Mouse (Mus musculus) myocyte (in vitro differentiated cells): ENCODE measurements around the gene Snx29. TPM values are rescaled to one million over a fixed set of nuclear protein-coding genes. Genes with fewer than 3 reads are reported as not detected.

Experiments
- H3K27me3 ChIP-seq: one replicate; pipeline ENCODE4 v1.6.1; 2011; ENCODE audit not compliant: control insufficient read depth, insufficient read depth, insufficient read length
- H3K36me3 ChIP-seq: one replicate; pipeline ENCODE4 v1.6.1; 2011; ENCODE audit not compliant: control insufficient read depth, insufficient read depth
- H3K4me2 ChIP-seq: one replicate; pipeline ENCODE4 v1.6.1; 2011; ENCODE audit warnings: low read depth, control low read depth
- H3K4me3 ChIP-seq: one replicate; pipeline ENCODE4 v1.5.1; 2011; ENCODE audit warnings: mild to moderate bottlenecking, control low read depth, moderate library complexity
- H3K79me2 ChIP-seq: one replicate; pipeline ENCODE4 v1.6.1; 2011; ENCODE audit not compliant: control insufficient read depth, insufficient read depth
- H3ac ChIP-seq: one replicate; pipeline ENCODE4 v1.6.1; 2011; ENCODE audit not compliant: control insufficient read depth, insufficient read length
- CEBPB ChIP-seq: IDR thresholded peaks from 2 replicates; pipeline ENCODE4 v1.6.1; 2011; ENCODE audit warnings: mild to moderate bottlenecking, moderate library complexity; ENCODE audit not compliant: poor library complexity, insufficient read depth, severe bottlenecking
- E2F4 ChIP-seq: IDR thresholded peaks from one replicate; pipeline ENCODE4 v1.6.1; 2011; ENCODE audit warnings: mild to moderate bottlenecking, control low read depth, moderate library complexity; ENCODE audit not compliant: insufficient read depth
- MAX ChIP-seq: IDR thresholded peaks from one replicate; pipeline ENCODE4 v1.6.1; 2011; ENCODE audit warnings: low read depth, mild to moderate bottlenecking, control low read depth
- MYOD1 ChIP-seq, 3 experiments: IDR thresholded peaks; one replicate each; pipeline ENCODE4 v1.6.1; 2011; ENCODE audit warnings: control low read depth in 2 of 3, low read depth in 2 of 3, mild to moderate bottlenecking in 2 of 3, moderate library complexity in 1 of 3; ENCODE audit not compliant: insufficient read length in 2 of 3, control insufficient read depth in 1 of 3
- MYOG ChIP-seq, 3 experiments: IDR thresholded peaks; one replicate each; pipeline ENCODE4 v1.6.1; 2011; ENCODE audit warnings: control low read depth in 2 of 3, low read depth in 2 of 3, mild to moderate bottlenecking in 2 of 3; ENCODE audit not compliant: insufficient read length in 2 of 3, control insufficient read depth in 1 of 3, insufficient read depth in 1 of 3
- POLR2A ChIP-seq: IDR thresholded peaks from one replicate; pipeline ENCODE4 v1.6.1; 2011; ENCODE audit warnings: low read depth, mild to moderate bottlenecking, control low read depth, moderate library complexity; ENCODE audit not compliant: insufficient read length
- POLR2AphosphoS2 ChIP-seq: IDR thresholded peaks from one replicate; pipeline ENCODE4 v1.6.1; 2011; ENCODE audit warnings: low read depth, control low read depth; ENCODE audit not compliant: insufficient read length
- REST ChIP-seq: IDR thresholded peaks from one replicate; pipeline ENCODE4 v1.6.1; 2011; ENCODE audit warnings: mild to moderate bottlenecking, control low read depth, moderate library complexity; ENCODE audit not compliant: insufficient read depth, insufficient read length
- SRF ChIP-seq: IDR thresholded peaks from one replicate; pipeline ENCODE4 v1.6.1; 2011; ENCODE audit warnings: low read depth; ENCODE audit not compliant: control insufficient read depth, insufficient read length
- TCF12 ChIP-seq: IDR thresholded peaks from one replicate; pipeline ENCODE4 v1.6.1; 2011; ENCODE audit warnings: mild to moderate bottlenecking, control low read depth; ENCODE audit not compliant: poor library complexity, insufficient read depth, severe bottlenecking
- TCF3 ChIP-seq: IDR thresholded peaks from one replicate; pipeline ENCODE4 v1.6.1; 2011; ENCODE audit warnings: low read depth, control low read depth; ENCODE audit not compliant: insufficient read length
- USF1 ChIP-seq: IDR thresholded peaks from one replicate; pipeline ENCODE4 v1.6.1; 2011; ENCODE audit warnings: low read depth, mild to moderate bottlenecking, control low read depth, moderate library complexity
- polyA plus RNA-seq: library from polyadenylated mRNA; unstranded; fragments of >200 nt; fragmentation: generic; extraction: Trizol; gene quantifications from one replicate; pipeline ENCODE4 v1.2.1, GENCODE M21; 2012; ENCODE audit warnings: missing spikeins

Snx29 gene
- polyA plus RNA-seq, 1 experiment: 1.7 TPM

- TF ChIP-seq MYOD1 (IDR thresholded peaks at IDR 0.05; ENCODE audit: control insufficient read depth in 1 of 3, insufficient read length in 2 of 3, low read depth in 2 of 3): no peak
- no peak overlapping the region for H3K4me3 ChIP-seq
- no peaks in the 10 kb centered on the region for H3K27me3 ChIP-seq
- no peak overlapping the region for H3ac ChIP-seq
- H3K4me2 ChIP-seq: no peak overlapping the region
- no peaks in the 10 kb centered on the region for H3K79me2 ChIP-seq
- no peaks in the 10 kb centered on the region for H3K36me3 ChIP-seq
Measured at GRCm38 (mm10) chr16:11368412-11368811, 45.7 kb downstream of the Snx29 start.

- no peak for TF ChIP-seq E2F4
- Histone ChIP-seq H3ac (no peak overlapping the region), H3K27me3 (no peaks in the 10 kb centered on the region), H3K79me2 (no peaks in the 10 kb centered on the region), H3K4me2 (no peak overlapping the region), H3K4me3 (no peak overlapping the region), H3K36me3 (no peaks in the 10 kb centered on the region)
Measured at GRCm38 (mm10) chr16:11369162-11369561, 46.5 kb downstream of the Snx29 start.

- no peak overlapping the region for H3K4me3 ChIP-seq
- TF ChIP-seq MYOG (IDR thresholded peaks at IDR 0.05; ENCODE audit: control insufficient read depth in 1 of 3, insufficient read depth in 1 of 3, insufficient read length in 2 of 3, low read depth in 2 of 3): no peak
- TF ChIP-seq POLR2AphosphoS2: no peak
- TF ChIP-seq TCF12: no peak
- no peak for TF ChIP-seq E2F4
- TF ChIP-seq TCF3: no peak
- TF ChIP-seq CEBPB: no peak
- no peak for TF ChIP-seq REST
- no peak for TF ChIP-seq POLR2A
- TF ChIP-seq SRF: no peak
- TF ChIP-seq MYOD1 (IDR thresholded peaks at IDR 0.05; ENCODE audit: control insufficient read depth in 1 of 3, insufficient read length in 2 of 3, low read depth in 2 of 3): no peak
Measured at GRCm38 (mm10) chr16:11369642-11370041, 46.9 kb downstream of the Snx29 start.

GRCm38 (mm10) chr16:11370132-11370544, 47.4 kb downstream of the Snx29 start:
- H3K36me3 ChIP-seq: no peaks in the 10 kb centered on the region
- no peak overlapping the region for H3K4me3 ChIP-seq
- H3K79me2 ChIP-seq: no peaks in the 10 kb centered on the region
- no peaks in the 10 kb centered on the region for H3K27me3 ChIP-seq
- no peak overlapping the region for H3ac ChIP-seq
- no peak overlapping the region for H3K4me2 ChIP-seq
- TF ChIP-seq POLR2A (no peak), POLR2AphosphoS2 (no peak), MYOG (IDR thresholded peaks at IDR 0.05; ENCODE audit: control insufficient read depth in 1 of 3, insufficient read depth in 1 of 3, insufficient read length in 2 of 3, low read depth in 2 of 3) (no peak), MAX (no peak), TCF3 (no peak), TCF12 (no peak), E2F4 (no peak), MYOD1 (IDR thresholded peaks at IDR 0.05; ENCODE audit: control insufficient read depth in 1 of 3, insufficient read length in 2 of 3, low read depth in 2 of 3) (no peak), SRF (no peak), CEBPB (no peak), REST (no peak), USF1 (no peak)

More at GRCm38 (mm10) chr16:11369642-11370041, 46.9 kb downstream of the Snx29 start:
- Histone ChIP-seq H3ac (no peak overlapping the region), H3K79me2 (no peaks in the 10 kb centered on the region), H3K36me3 (no peaks in the 10 kb centered on the region), H3K4me2 (no peak overlapping the region), H3K27me3 (no peaks in the 10 kb centered on the region)

- TF ChIP-seq E2F4 (no peak), MYOG (IDR thresholded peaks at IDR 0.05; ENCODE audit: control insufficient read depth in 1 of 3, insufficient read depth in 1 of 3, insufficient read length in 2 of 3, low read depth in 2 of 3) (no peak), POLR2A (no peak), REST (no peak), TCF3 (no peak), USF1 (no peak), CEBPB (no peak), SRF (no peak), MAX (no peak), POLR2AphosphoS2 (no peak)
Measured at GRCm38 (mm10) chr16:11379264-11379663, 56.6 kb downstream of the Snx29 start.

More at GRCm38 (mm10) chr16:11379264-11379663, 56.6 kb downstream of the Snx29 start:
- no peak overlapping the region for H3K4me2 ChIP-seq
- H3K36me3 ChIP-seq: no peaks in the 10 kb centered on the region
- no peaks in the 10 kb centered on the region for H3K79me2 ChIP-seq
- no peak overlapping the region for H3ac ChIP-seq
- no peaks in the 10 kb centered on the region for H3K27me3 ChIP-seq
- no peak overlapping the region for H3K4me3 ChIP-seq
